Mouse (Mus musculus): ENCODE measurements around the gene Igf1r.

Igf1r gene

DNA sequence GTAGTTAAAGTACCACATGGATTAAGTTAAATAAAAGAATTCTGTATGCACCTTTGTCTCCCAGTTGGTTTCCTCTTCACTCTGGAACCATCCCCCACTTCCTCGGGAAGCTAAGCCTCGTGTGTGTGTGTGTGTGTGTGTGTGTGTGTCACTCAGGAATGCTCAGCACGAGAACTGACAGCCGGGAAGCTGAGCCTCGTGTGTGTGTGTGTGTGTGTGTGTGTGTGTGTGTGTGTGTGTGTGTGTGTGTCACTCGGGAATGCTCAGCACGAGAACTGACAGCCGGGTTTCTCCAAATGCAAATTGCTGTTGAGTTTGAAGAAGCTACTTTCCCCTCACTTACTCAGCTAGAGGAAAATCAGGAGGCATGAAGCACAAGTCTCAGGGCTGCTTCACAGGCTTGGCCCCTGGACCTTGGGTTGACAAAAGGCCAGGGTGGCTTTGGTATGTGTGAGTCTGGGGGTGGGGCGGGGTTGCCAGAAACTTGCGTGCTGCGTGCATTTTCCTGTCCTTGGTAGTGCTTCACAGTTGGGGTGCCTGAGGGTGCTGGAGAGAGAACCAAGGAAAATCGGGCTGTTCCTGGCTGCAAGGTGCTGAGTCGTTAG lies 281.1 kb downstream of the Igf1r start:
- no peak for DNase-seq

DNA sequence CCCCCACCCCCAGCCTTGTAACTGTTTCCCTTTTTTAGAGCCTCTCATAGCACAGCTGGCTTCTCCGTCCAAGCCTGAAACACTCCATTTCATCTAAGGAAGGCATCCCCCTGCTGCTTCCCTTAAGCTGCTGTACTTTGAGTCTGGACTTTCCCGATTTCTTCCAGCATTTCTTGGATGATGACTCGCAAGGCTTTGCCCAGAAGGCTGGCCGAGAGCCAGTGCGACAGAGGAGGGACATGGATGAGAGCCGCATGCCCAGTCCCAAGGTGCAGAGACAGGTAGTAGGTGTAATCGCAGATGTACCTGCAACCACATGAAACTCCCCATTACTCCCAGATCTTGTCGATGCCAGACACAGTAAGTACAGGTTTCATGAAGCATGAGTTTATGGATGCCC lies 284.2 kb downstream of the Igf1r start:
- DNase-seq = peak in 1 of 2 experiments; percentile 64

- no peak for DNase-seq
These were observed 286.7 kb downstream of the Igf1r start for GRCm38 (mm10) chr7:68239220-68239827.

DNA sequence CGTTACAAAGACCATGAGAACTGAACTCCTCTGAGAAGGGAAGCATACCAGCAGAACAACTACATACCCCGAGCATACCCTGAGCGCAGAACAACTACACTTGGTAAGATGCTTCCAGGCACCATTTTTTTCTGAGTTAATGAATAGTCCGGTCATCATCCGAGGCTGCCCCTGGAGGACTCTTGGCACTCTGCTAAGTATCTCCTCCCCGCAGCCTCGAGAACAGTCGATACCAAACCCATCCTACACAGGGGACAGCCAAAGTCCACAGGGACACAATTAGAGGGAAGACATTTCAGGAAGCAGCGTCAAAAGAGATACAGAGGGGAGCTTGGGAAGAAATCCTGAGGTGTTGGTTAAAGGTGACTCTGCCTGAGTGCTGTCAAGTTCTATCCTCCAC lies 288.6 kb downstream of the Igf1r start:
- no peak for DNase-seq

- DNase-seq = no peak
These were observed 293.1 kb downstream of the Igf1r start for GRCm38 (mm10) chr7:68245681-68246080.

DNA sequence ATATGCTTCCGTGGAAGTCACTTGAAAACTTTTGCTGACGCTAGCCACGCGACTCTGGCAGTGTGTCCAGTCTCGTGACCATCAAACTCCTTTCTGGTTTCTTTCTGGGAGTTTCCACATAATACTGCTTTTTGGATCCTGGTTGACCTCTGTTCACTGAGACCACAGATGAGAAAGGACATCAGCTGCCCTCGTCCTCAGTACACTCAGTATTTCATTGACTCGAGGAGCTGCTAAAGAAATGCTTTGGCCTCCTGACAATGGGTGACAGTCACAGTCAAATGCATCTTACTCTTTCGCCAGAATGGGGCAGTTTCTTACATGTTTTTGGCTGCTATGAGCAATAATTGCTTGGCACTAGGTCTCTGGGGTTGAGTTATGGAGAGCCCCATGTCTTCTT lies 293.6 kb downstream of the Igf1r start:
- no peak for DNase-seq

DNA sequence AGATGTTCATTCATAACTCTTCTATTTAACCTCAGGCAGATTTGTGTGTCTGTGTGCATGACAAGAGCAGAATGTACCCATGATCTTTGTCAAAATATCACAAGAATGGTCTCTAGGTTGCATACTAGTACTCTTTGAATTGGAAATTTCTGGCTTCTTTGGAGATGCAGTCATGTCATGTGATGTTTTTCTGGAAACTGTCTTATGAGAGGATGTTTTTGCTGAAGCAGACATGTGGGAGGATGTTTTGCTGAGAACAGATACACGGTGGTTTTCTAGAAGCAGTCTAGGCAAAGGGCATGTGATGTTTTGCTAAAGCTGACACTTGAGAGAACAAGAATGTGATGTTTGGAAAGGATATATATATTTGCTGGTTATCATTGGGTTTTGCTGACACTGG lies 297.8 kb downstream of the Igf1r start:
- no peak for DNase-seq

DNA sequence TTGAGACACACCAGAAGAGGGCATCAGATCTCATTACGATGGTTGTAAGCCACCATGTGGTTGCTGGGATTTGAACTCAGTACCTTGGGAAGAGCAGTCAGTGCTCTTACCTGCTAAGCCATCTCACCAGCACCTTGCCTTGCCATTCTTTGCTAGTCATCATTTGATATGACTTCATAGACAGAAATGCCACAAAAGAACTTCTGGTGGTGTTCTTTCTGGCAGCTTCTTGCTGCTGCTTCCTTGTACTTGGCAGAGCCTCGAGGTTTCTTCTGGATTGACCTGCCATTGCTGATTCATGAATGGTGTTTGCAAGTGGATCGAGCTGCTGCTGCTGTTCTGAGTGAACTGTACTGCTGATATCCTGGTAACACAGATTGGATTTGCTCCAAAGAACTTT lies 298.3 kb downstream of the Igf1r start:
- no peak for DNase-seq

GRCm38 (mm10) chr7:68257767-68258166 lies 305.1 kb downstream of the Igf1r start:
- no peak for DNase-seq

- DNase-seq = no peak
These were observed 305.9 kb downstream of the Igf1r start for GRCm38 (mm10) chr7:68258326-68259150.

DNA sequence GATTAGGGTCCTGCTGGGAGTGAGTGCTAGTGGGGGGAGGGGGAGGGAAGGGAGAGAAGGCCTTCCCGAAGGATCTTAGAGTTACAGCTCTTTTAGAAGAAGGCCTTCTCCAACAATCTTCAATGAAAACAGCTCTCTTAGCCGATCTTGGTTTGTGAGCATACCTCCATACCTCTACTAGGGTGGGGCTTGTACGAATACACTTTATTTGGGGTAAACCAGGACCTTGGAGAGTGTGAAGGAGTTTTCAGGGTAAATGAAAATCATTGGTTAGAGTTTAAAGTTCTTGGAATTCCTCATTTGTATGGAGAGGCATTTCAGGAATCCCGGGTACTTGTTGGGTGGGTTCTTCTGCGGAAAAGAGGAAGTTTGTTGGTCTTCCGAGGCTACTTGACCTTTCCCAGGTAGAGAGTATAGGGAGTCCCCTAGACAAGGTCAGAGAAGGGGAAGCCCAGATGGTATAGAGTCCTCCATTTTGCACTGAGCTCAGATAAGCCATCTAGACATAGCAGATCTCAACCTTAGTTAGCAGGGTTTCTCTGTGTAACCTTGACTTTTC lies 307.0 kb downstream of the Igf1r start:
- no peak for DNase-seq

- no peak for DNase-seq
These were observed 310.1 kb downstream of the Igf1r start for GRCm38 (mm10) chr7:68262612-68263200.

DNA sequence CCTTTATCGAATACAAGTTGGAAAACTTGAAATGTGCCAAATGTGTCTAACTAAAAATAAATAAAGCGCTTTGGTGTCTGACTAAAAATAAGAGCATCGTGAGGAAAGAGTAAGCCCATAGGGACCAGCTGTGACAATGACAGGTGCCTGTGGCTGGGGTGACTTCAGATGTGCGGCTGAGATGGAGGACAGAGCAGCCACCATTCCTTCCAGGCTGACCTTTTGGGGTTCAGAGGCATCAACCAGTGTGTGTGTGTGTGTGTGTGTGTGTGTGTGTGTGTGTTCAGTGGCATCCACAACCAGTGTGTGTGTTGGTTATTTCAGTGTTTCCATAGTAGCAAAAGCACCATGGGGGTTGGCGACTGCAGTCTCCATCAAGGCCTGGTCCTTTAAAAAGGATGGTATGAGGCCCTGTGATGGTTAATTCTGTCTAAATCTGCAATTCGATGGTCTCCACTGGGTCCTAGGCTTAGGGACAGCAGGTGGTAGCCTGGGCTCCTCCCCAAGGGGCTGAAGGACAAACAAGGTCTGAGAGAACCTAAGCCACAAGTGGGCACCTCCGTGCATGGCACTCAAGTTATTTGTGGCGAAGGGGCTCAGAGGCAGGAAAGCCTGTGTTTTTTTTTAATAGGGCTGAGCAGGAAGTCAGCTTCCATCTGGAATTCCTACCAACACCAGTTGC lies 310.9 kb downstream of the Igf1r start:
- DNase-seq = no peak

- peak; percentile 22 to 43 for DNase-seq
These were observed 311.4 kb downstream of the Igf1r start, which contains the start of gene Pgpep1l for GRCm38 (mm10) chr7:68264028-68264453. TSS of gene Pgpep1l (minus strand) at chr7:68264233.

GRCm38 (mm10) chr7:68264531-68264930 lies 311.9 kb downstream of the Igf1r start:
- DNase-seq = peak; percentile 15 to 19

GRCm38 (mm10) chr7:68265391-68265790 lies 312.8 kb downstream of the Igf1r start:
- no peak for DNase-seq

DNA sequence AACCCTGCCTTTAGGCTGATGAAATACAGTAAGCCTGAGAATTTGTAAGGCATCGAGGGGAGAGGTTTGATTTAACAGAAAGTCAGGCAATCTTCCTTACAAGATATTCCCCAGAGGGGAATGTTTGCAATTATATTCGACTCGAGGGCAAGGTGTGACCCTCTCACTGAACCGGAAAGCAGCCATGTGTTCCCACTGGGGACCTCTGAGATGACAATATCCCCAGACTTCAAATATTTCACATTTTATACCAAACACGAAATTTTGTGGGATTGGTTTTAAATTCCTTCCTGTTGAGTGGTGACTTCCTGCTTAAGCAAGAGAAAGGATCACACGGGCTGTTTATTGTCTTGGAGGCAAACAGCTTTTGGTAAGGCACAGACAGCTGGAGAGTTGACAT lies 314.1 kb downstream of the Igf1r start:
- DNase-seq = no peak

- DNase-seq = no peak
These were observed 317.9 kb downstream of the Igf1r start for GRCm38 (mm10) chr7:68270551-68270950.

DNA sequence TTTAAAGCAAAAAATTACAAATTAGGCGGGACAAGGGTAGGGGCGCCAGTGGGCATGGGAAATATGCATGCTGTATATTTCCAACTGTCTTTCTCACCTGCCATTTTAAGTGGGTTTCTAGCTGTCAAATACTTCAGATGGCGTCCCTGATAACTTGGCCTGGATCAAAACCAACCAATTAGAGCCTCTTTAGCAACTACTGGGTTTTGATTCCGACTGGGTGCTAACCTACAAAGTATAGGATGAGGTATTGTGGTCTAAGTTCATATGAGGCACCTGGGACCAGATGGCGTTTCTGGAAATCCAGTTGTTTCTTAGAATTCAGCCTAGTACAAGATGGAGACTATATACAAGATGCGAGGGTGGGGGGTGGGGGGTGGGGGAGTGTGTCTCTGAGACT lies 319.2 kb downstream of the Igf1r start:
- no peak for DNase-seq

GRCm38 (mm10) chr7:68272607-68273006 lies 320.0 kb downstream of the Igf1r start:
- no peak for DNase-seq

DNA sequence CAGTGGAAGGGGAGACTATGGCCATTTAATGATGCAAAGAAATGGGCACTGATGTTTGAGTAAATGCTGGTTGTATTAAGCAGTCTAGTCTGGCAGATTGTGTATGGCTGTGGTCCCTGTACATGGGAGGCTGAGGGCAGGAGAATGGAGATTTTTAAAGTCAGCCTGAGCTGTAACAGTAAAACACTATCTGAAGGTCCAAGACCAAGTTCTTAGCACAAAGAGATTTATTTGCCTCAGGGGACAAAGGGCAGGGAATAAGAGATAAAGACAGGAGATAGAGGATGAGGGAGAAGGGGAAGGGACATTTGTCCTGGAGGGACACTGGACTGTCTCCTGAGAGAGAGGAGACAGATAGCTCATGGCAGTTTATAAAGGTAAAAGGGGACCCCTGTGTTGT lies 320.9 kb downstream of the Igf1r start, which contains the start of gene Fam169b:
Gene Fam169b, plus strand, starts transcription at position 325 of the 400 bp plus-strand sequence.
- DNase-seq = no peak

GRCm38 (mm10) chr7:68274218-68274617 lies 321.6 kb downstream of the Igf1r start:
- no peak for DNase-seq

Data from cerebellum, postnatal 25 days (tissue).